Mouse (Mus musculus) hindbrain, postnatal 0 days (tissue): Measurements from ENCODE around the gene Dbp. TPM values are rescaled to one million over a fixed set of nuclear protein-coding genes. Genes with fewer than 3 reads are reported as not detected.

Experiments
- ATAC-seq: fragments of 200-750 bp; cut with Nextera tagmentation; 2 replicates; pipeline ENCODE4 v1.8.0; 2017; ENCODE audit warnings: mild to moderate bottlenecking, moderate TSS enrichment, moderate library complexity
- DNase-seq: peaks from one replicate; pipeline ENCODE4 v3.0.0-alpha.2; 2015; ENCODE audit warnings: low spot score
- H3K27ac ChIP-seq: fragments of 300-500 bp; sonication (generic); 2 replicates; pipeline ENCODE4 v1.5.1; 2014; ENCODE audit warnings: mild to moderate bottlenecking
- H3K27me3 ChIP-seq: fragments of 300-500 bp; sonication (generic); 2 replicates; pipeline ENCODE4 v1.6.1; 2014; ENCODE audit warnings: low read length, mixed read lengths; ENCODE audit not compliant: insufficient read depth
- H3K36me3 ChIP-seq: fragments of 300-500 bp; sonication (generic); 2 replicates; pipeline ENCODE4 v1.6.1; 2014; ENCODE audit warnings: low read length, mixed read lengths; ENCODE audit not compliant: insufficient read depth
- H3K4me1 ChIP-seq: fragments of 300-500 bp; sonication (generic); 2 replicates; pipeline ENCODE4 v1.6.1; 2014; ENCODE audit warnings: antibody characterized with exemption, low read length, mixed read lengths; ENCODE audit not compliant: insufficient read depth
- H3K4me2 ChIP-seq: fragments of 300-500 bp; sonication (generic); 2 replicates; pipeline ENCODE4 v1.6.1; 2014; ENCODE audit warnings: low read depth, mild to moderate bottlenecking, low read length, moderate library complexity, mixed read lengths
- H3K4me3 ChIP-seq: fragments of 300-500 bp; sonication (generic); 2 replicates; pipeline ENCODE4 v1.5.1; 2014; ENCODE audit warnings: low read length
- H3K9ac ChIP-seq: fragments of 300-500 bp; sonication (generic); replicated peaks from 2 replicates; pipeline ENCODE4 v1.6.1; 2014; ENCODE audit warnings: mild to moderate bottlenecking, low read length, moderate library complexity, mixed read lengths
- H3K9me3 ChIP-seq: fragments of 300-500 bp; sonication (generic); 2 replicates; pipeline ENCODE4 v1.6.1; 2016; ENCODE audit warnings: low read length, mixed read lengths
- CTCF ChIP-seq: IDR thresholded peaks from 2 replicates; pipeline ENCODE4 v1.5.1; 2016; ENCODE audit warnings: antibody characterized with exemption, control low read depth, low read depth
- WGBS: fragments of 180-500 bp; shearing (Covaris S2); extraction: QIAGEN DNeasy Blood & Tissue Kit; methylation state at CpG from one replicate; pipeline ENCODE4 v1.1.7; 2014; 5-methylcytosine and 5-hydroxymethylcytosine counted together
- polyA plus RNA-seq: library from polyadenylated mRNA; unstranded; fragments of >200 nt; fragmentation: Nextera tagmentation; extraction: Ambion mirVana; gene quantifications from 2 replicates; pipeline ENCODE4 v1.2.1, GENCODE M21; 2015
- total RNA-seq: library from RNA; depleted of rRNA; stranded (reverse); fragments of >200 nt; gene quantifications from 2 replicates; pipeline ENCODE4 v1.2.3, GENCODE M21; 2014

Dbp gene
- total and polyA plus RNA-seq, 2 experiments from 2014 or later: 4.6 to 12.2 TPM

- H3K27ac ChIP-seq: no peak within 1 kb of the TSS
- ATAC-seq: no peak
- peaks cover 24% of the 10 kb centered on the region for H3K4me1 ChIP-seq
- WGBS: 81% methylated on average over 13 of the region's 14 CpGs
- H3K36me3 ChIP-seq: peaks cover 28% of the 10 kb centered on the region
- no peaks in the 10 kb centered on the region for H3K9me3 ChIP-seq
- H3K9ac ChIP-seq: no peak within 1 kb of the TSS
- H3K4me2 ChIP-seq: no peak within 1 kb of the TSS
- DNase-seq: no peak
- H3K4me3 ChIP-seq: no peak within 1 kb of the TSS
- no peaks in the 10 kb centered on the region for H3K27me3 ChIP-seq
- peak; percentile 46 for TF ChIP-seq CTCF
These were observed 15.7 kb downstream of the Dbp start, which contains the start of gene Fam83e for GRCm38 (mm10) chr7:45720413-45721233. Gene Fam83e, plus strand, starts transcription at chr7:45721212.

GRCm38 (mm10) chr7:45721234-45721571 lies 16.3 kb downstream of the Dbp start:
- no peaks in the 10 kb centered on the region for H3K27me3 ChIP-seq
- 81% methylated on average over 7 of the region's 7 CpGs for WGBS
- H3K9me3 ChIP-seq: no peaks in the 10 kb centered on the region
- TF ChIP-seq CTCF: no peak
- H3K4me1 ChIP-seq: peaks cover 19% of the 10 kb centered on the region
- DNase-seq (no peak), ATAC-seq (no peak)
- H3K4me3 ChIP-seq: no peak overlapping the region
- H3K36me3 ChIP-seq: peaks cover 28% of the 10 kb centered on the region
- no peak overlapping the region for H3K27ac ChIP-seq
- no peak overlapping the region for H3K9ac ChIP-seq
- H3K4me2 ChIP-seq: no peak overlapping the region

GRCm38 (mm10) chr7:45721642-45722347 lies 16.9 kb downstream of the Dbp start:
- Histone ChIP-seq H3K9me3 (no peaks in the 10 kb centered on the region), H3K36me3 (peaks cover 28% of the 10 kb centered on the region), H3K27ac (no peak overlapping the region), H3K4me2 (no peak overlapping the region), H3K4me3 (no peak overlapping the region), H3K27me3 (no peaks in the 10 kb centered on the region), H3K4me1 (peaks cover 14% of the 10 kb centered on the region), H3K9ac (no peak overlapping the region)
- DNase-seq (no peak), ATAC-seq (no peak)
- TF ChIP-seq CTCF: no peak
- WGBS: 50% methylated on average over 13 of the region's 13 CpGs

- peaks cover 28% of the 10 kb centered on the region for H3K36me3 ChIP-seq
- no peak overlapping the region for H3K27ac ChIP-seq
- ATAC-seq: no peak
- no peak overlapping the region for H3K4me3 ChIP-seq
- no peak overlapping the region for H3K9ac ChIP-seq
- WGBS: 74% methylated on average over 13 of the region's 13 CpGs
- H3K4me2 ChIP-seq: no peak overlapping the region
- no peaks in the 10 kb centered on the region for H3K27me3 ChIP-seq
- no peak for DNase-seq
- H3K9me3 ChIP-seq: no peaks in the 10 kb centered on the region
- 0 out of 2 replicates have a peak, but pooled peaks cover 10% of the 10 kb centered on the region for H3K4me1 ChIP-seq
- no peak for TF ChIP-seq CTCF
These were observed 17.4 kb downstream of the Dbp start for GRCm38 (mm10) chr7:45722348-45722713.

GRCm38 (mm10) chr7:45723301-45723700 lies 18.4 kb downstream of the Dbp start:
- DNase-seq (no peak), ATAC-seq (no peak)
- no peak for TF ChIP-seq CTCF
- Histone ChIP-seq H3K9me3 (no peaks in the 10 kb centered on the region), H3K9ac (no peak overlapping the region), H3K36me3 (peaks cover 28% of the 10 kb centered on the region), H3K4me1 (0 out of 2 replicates have a peak, but pooled peaks cover 10% of the 10 kb centered on the region), H3K27ac (no peak overlapping the region), H3K27me3 (no peaks in the 10 kb centered on the region), H3K4me3 (no peak overlapping the region), H3K4me2 (no peak overlapping the region)
- WGBS: 86% methylated on average over 4 of the region's 4 CpGs

- H3K4me2 ChIP-seq: no peak overlapping the region
- DNase-seq (no peak), ATAC-seq (no peak)
- H3K36me3 ChIP-seq: peaks cover 28% of the 10 kb centered on the region
- H3K27me3 ChIP-seq: no peaks in the 10 kb centered on the region
- 0 out of 2 replicates have a peak, but pooled peaks cover 9% of the 10 kb centered on the region for H3K4me1 ChIP-seq
- 92% methylated on average over 14 of the region's 14 CpGs for WGBS
- no peak overlapping the region for H3K27ac ChIP-seq
- no peaks in the 10 kb centered on the region for H3K9me3 ChIP-seq
- H3K9ac ChIP-seq: no peak overlapping the region
- no peak for TF ChIP-seq CTCF
- H3K4me3 ChIP-seq: no peak overlapping the region
These were observed 18.9 kb downstream of the Dbp start for GRCm38 (mm10) chr7:45723781-45724180.
